Mouse (Mus musculus) G1E (cell line): ENCODE measurements around the gene Aoc2.

Source experiments
- CTCF ChIP-seq: IDR thresholded peaks from 2 replicates; pipeline ENCODE4 v1.5.1; 2012; ENCODE audit warnings: low read depth, low read length, inconsistent platforms, mixed read lengths
- GATA1 ChIP-seq: IDR thresholded peaks from 2 replicates; pipeline ENCODE4 v1.6.1; 2012; ENCODE audit warnings: borderline replicate concordance, low read length, inconsistent platforms, mixed read lengths
- TAL1 ChIP-seq: conservative IDR thresholded peaks from 2 replicates; pipeline ENCODE4 v1.6.1; 2012; ENCODE audit warnings: low read depth, low read length, inconsistent platforms, mixed read lengths

GRCm38 (mm10) chr11:101278223-101279192 is 46.4 kb upstream of the Aoc2 start, which contains the start of the genes Cntd1 and Coa3:
- TF ChIP-seq CTCF (no peak), TAL1 (no peak), GATA1 (no peak)
